Mouse (Mus musculus) kidney, adult 9 months (tissue): Measurements from ENCODE around the gene Sult1c2.
"Not testable (repeated sequence)": the region's sequence is repeated elsewhere in the genome, so short reads cannot be mapped to it uniquely, and the experiment has no call there.

Experiments used
- DNase-seq: peaks from one replicate; pipeline ENCODE4 v3.0.0; 2022

The Sult1c2 gene

GRCm38 (mm10) chr17:53846206-53846605 is at the start of gene Sult1c2:
Gene Sult1c2 (minus strand): TSS chr17:53846339.
- DNase-seq = peak; percentile 96

DNA sequence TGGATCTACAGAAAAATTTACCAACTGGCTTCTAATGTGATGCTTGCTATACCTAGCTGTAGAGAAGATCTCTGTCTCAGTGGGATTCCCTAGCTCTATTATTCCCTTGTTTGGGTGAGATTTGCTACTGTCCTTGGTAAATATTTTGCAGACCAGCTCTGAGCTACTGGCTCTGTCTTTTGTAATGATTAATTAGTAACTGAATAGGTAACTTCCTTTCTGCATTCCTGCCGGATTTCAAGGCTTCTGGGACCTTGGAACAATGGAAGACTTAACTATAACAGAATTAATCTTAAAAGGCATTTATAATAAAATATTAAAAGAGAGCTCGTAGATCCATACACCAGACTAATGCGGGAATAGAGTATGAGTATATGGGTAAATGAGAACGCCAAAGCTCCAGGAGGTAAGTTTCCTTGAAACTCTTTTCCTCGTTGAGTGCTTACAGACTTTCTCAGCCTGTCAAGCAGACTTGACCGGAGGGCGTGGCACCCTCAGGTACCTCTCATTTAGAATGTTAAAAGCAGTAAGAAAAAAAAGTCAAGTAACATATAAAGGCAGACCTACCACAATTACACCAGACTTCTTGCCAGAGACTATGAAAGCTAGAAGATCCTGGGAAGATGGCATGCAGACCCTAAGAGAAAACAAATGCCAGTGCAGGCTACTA is 33.0 kb upstream of the Sult1c2 start:
- DNase-seq = peak; percentile 75

DNA sequence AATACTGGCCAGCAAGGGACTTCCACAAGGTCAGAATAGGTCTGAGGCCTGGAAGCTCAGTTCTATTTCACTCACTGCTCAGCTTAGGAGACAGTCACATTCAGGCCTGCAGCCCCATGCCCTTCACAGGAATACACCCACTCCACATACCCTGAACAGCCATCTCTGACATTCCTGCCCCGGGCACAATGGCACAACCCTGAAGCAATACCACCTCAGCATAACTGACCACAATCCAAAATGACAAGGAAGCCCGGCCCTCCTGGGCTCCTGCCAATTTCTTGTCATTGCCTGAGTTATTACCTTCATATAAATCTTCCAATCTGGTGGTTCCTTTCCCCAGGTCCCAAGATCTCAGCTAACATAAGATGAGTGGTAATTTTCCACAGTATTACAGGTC is 28.3 kb upstream of the Sult1c2 start:
- DNase-seq = peak; percentile 87

GRCm38 (mm10) chr17:53872192-53872591 is 26.1 kb upstream of the Sult1c2 start:
- DNase-seq = peak; percentile 76

DNA sequence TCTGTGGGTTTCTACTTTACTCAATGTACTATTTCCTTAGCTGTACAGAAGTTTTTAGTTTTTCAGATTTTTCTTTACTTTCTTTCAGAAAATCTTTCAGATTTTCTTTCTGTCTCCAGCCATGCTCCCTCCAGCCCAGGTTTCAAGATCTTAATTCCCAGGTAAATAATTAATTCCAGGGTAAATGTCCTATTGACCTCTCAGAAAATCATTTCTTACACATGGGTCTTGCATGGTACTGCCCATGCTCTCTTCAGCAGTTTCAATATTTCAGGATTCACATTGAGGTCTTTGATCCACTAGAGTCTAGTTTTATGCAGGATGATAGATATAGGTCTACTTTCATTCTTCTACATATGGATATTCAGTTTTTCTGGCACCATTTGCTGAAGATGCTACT is 23.8 kb upstream of the Sult1c2 start:
- DNase-seq = peak; percentile 68

GRCm38 (mm10) chr17:53865260-53865955 is 19.3 kb upstream of the Sult1c2 start:
- no peak for DNase-seq

- peak; percentile 70 for DNase-seq
Measured at GRCm38 (mm10) chr17:53860548-53860947, 14.4 kb upstream of the Sult1c2 start.

GRCm38 (mm10) chr17:53854992-53855391 is 8.9 kb upstream of the Sult1c2 start:
- no peak for DNase-seq

GRCm38 (mm10) chr17:53845796-53846195 is 343 bp downstream of the Sult1c2 start:
- peak; percentile 90 for DNase-seq

DNA sequence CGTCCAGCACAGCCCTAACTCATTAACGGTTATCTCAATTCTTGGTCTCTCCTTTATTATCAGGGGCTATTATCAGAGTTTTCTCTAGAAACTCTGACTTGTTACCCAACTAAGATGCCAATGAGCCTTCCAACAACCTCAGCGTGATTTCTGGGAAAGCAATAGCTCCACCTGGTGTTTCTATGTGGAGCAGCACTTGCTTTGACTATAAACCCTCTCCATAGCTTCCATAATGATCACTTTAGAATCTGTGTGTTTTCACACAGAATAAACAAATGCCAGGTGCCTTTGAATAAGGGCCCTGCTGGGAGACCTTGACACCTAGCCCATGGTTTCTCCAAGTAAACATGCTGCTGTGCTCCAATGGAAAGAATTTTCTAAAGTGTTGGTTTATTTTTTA is 12.8 kb downstream of the Sult1c2 start:
- peak; percentile 57 for DNase-seq

DNA sequence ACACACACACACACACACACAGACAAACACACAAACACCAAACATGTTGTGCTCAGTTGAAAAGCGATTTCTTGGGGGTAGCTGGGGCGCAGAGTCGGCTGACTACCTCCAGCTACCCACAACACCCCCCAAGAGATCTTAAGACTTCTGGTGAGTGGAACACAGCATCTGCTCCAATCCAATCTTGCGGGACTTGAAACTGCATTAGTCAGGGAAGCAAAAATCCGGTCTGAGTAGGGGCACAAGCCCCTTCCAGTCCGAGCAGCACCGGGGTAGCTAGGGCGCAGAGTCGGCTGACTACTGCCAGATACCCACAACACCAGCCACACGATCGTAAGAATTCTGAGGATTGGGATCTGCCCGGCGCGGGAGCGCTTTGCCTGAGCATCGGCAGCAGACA is 42.2 kb downstream of the Sult1c2 start:
- DNase-seq = not testable (repeated sequence)

- DNase-seq = no peak
Measured at GRCm38 (mm10) chr17:53783381-53783780, 62.8 kb downstream of the Sult1c2 start.
